Mouse (Mus musculus) frontal cortex, postnatal 25 days (tissue): ENCODE data around the gene Ffar3.

Experiments
- DNase-seq, 2 experiments: peaks; one replicate each; pipeline ENCODE4 v3.0.0; 2022; ENCODE audit warnings: low spot score in 2 of 2

The Ffar3 gene

DNA sequence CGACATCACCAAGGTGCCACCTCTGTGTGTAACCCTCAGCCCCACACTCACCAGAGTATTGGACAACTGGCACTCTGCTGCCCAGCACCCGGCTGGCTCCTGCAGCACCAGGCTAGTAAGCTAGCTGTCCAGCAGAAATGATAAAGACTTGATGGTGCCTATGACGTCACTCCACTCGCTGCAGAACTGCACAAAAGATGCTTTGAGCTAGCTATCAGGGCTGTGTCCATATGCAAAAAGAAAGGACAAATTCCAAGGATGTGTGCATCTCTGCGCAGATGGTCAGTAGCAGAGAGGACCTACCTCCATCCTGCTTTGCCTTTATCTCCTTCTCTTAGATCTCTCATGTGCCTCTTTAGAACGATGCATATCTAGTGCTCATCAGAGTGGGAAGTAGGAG is at the start of gene Ffar3:
Gene Ffar3 (minus strand): TSS at position 101 of the 400 bp plus-strand sequence.
- no peak for DNase-seq

DNA sequence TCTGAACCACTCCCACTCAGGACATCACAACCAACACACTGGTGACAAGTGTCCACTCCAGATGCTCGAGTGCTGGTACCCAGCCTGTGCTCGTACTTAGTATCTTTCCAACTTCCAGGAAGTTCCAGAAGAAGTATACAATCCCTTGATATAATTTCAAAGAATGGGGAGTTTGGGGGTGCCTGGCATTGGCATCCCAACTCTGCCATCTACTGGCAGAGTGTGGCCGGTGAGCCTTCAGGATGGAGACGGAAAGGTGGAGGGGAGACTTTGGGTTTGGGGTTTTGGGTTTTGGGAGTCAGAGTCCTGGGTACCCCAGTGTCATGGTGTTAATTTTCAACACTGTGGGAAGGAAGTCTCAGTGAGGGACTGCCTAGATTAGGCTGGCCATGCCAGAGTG is 48.1 kb upstream of the Ffar3 start:
- no peak for DNase-seq

DNA sequence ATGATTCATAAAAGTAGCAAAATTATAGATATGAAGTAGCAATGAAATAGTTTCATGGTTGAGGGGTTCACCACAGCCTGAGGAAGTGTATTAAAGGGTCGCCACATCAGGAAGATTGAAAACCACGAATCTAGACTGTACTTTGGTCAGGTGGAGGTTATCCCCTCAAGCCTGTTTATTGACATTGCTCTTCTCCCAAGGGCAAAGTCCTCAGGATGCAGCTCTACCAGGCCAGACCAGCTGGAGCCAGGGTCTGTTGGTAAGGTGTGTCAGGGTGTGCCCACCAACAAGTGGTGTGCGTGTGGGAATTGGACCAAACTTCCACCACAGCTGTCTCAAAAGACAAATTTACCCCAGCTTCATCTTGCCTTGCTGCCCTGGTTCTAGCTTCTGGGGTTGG is 39.2 kb upstream of the Ffar3 start:
- no peak for DNase-seq

DNA sequence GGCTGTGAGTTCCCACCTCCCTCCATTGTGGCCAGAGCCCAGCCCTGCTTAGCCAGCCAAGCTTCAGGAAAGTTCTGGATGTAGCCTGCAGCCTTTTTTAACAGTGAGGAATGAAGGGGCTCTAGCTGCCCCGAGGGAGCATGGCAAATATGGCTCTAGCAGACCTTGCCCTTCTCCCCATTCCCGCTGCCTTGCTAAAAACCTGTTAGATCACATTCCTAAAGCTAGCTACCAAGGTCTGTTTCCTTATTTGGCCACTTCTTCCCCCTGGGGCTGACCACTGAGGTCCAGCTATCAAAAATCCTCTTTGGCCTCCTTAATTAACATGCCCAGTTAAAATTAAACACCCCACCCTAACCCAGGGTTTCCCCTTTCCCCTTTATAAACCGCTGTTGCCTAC is 36.5 kb upstream of the Ffar3 start:
- no peak for DNase-seq

DNA sequence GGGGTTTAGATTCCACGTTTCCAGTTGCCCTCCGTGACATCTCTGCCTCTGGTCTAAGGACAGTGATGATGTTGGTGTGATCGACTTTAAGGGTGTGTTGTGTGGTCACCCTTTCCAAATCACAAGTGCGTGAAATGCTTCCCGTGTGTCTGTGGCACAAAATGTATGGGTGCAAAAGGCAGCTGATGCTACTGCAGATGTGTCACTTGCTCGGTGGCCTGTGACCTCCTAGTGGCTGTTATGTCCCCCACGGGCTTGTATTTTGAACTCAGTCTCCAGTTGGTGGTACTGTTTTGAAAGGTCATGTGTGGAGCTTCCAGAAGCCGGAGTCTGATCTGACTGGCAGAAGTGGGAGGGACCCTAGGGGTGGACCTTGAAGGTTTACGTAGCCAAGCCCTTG is 35.8 kb upstream of the Ffar3 start:
- DNase-seq, result no peak

DNA sequence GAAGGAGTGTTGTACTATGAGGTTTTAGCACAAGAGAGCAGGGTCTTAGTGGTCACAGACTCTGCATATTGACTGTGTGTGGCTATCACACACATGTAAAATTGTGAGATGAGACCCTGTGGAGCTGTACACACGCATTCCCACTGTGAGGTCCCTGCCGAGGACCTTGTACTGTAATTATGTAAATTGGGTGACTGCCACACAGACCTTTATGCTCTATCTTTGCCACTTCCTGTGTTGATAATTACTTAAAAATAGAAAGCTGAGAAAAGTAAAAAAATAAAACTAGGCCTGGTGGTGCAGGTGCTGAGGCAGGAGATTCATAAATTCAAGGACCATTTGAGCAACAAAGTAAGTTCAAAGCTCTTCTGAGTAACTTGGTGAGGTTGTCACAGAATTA is 34.7 kb upstream of the Ffar3 start:
- DNase-seq, result no peak

DNA sequence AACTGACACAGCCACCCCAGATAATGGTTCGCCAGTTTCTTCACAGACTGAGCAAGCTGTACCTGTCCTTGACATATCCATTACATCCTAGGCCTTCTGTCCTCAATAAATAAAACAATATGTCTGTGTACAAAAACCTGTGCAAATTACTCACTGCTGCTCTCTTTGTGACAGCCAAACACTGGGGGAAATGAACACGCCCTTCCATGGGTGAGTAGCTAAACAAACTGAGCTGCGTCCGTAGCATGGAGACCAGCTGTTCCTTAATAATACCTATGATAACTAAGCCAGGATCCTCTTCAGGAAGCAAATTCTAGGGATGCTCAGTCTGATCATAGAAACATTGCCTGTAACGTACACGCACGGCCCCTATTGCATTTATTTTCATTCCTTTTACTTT is 32.8 kb upstream of the Ffar3 start:
- DNase-seq, result no peak

DNA sequence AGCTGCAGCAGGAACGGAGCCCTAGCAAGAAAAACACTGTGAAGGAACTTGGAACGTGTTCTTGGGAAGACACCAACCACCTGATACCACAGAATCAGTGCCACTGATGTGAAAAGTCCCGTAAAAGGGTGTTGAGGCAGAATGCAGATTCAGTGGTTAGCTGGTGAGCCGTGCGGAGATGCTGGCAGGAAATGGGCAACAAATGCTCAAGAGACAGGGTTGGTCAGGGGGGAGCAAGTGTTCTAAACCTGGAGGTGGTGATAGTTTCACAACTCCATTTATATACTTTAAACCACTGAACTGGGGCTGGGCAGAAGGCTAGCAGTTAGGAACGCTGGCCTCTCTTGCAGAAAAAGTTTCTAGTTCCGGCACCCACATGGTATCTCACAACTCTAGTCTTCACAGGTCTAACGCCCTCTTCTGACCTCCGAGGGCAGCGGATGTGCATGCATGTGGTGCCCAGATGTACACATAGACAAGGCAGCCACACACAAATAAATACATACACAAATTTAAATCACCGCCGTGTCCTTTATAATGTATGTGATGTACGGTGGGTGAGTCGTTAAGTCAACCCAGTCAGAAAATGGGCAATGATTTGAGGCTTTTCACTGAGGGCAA is 31.7 kb upstream of the Ffar3 start:
- DNase-seq, result no peak

DNA sequence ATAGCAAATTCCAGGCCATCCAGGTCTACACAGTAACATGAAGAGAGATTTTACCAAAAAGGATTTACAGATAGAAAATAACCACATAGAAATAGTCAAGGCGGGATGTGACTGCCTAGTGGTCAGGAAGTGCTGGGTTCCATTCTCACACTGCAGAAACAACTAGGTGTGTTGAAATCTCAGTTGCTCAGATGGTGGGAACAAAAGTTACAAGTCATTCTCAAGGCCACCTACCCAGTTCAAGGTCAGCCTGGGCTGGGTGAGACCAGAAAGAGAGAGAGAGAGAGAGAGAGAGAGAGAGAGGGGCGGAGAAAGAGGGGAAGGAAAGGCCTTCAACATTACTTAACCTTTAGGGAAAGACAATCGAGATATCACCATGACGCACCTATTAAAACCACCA is 30.9 kb upstream of the Ffar3 start:
- no peak for DNase-seq

DNA sequence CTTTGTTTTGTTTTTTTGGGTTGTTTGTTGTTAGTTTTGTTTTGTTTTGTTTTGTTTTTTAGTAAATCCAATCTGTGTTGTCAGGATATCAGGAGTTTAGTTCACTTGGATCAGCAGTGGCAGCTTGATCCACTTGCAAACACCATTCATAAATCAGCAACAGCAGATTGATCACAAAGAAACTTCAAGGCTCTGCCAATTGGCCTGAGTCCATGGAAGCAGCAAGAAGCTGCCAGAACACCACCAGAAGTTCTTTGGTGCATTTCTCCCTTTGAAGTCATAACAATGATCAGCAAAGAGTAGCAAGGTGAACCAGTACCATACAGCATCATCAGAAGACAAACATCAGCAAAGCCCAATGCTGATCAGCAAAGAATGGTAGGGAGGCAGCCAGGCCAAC is 28.1 kb upstream of the Ffar3 start:
- DNase-seq, result no peak

DNA sequence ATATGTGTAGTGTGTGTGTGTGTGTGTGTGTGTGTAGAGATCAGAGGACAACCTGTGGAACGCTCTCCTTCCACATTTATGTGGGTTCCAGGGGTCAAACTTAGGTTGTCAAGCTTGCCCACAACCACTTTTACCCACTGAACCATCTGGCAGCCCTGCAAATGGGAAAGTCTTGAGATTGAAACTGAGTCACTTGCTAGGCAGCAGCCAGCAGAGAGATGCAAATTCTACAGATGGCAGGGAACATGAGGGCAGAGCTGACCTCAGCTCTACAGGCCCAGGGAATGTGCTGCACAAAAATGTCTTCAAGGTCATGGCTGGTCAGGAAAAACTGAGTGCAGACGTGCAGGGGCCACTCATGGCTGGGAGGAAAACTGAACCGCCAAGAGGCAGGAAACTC is 25.4 kb upstream of the Ffar3 start:
- no peak for DNase-seq

DNA sequence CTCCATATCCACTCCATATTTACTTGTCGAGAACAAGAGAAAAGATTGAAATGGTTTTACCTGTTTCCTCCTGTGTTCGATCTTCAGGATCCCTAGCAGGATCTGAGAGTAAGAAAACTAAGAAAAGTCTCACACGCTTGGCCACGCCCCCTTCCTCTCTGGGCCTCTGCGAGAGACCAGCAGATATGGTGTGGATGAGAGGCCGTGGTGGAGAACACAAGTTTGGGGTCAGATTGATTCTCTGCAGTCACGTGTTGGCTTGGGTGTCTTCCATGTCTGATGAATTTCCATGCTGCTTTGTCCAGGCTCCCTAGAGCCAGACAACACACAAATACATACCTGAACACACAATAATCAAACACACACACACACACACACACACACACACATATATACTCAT is 24.2 kb upstream of the Ffar3 start, which contains the start of gene Cd22:
Gene Cd22 (minus strand): TSS at position 167 of the 400 bp plus-strand sequence.
- DNase-seq, result no peak

DNA sequence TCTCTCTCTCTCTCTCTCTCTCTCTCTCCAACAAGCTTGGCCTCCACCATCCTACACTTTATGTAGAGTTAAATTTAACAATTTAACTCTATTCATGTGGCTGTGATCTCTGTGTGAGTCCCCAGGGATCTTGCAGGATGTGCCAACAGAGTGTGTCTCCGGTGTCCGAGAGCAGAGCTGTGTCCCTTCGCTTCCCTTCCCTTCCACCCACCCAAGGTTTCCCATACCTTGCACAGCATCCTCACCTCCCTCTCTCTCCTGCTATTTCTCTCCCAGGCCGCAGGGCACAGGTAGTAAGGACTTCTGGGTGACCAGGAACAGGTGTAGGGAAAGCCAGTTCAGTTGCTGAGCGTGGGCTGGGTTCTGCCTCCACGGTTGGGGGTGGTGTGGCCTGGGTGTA is 23.0 kb upstream of the Ffar3 start:
- DNase-seq, result no peak

DNA sequence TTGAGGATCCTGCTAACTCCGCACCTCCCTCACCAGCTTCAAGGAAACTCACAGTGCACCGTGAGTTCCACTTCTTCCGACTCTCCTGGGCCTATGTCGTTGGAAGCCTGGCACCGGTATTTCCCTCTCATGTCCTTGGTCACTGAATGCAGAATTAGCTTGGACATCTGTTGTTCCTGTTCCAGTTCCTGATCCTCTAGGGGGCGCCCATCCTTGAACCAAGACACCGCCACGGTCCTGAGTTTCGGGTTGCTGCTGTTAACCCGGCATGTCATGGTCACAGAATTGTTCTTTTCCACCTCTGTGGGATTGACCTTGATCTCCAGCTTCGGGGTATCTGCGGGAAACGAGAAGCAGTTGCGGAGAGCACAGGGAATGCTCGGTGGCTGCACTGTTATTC is 17.1 kb upstream of the Ffar3 start:
- peak; percentile 51 to 65 for DNase-seq

DNA sequence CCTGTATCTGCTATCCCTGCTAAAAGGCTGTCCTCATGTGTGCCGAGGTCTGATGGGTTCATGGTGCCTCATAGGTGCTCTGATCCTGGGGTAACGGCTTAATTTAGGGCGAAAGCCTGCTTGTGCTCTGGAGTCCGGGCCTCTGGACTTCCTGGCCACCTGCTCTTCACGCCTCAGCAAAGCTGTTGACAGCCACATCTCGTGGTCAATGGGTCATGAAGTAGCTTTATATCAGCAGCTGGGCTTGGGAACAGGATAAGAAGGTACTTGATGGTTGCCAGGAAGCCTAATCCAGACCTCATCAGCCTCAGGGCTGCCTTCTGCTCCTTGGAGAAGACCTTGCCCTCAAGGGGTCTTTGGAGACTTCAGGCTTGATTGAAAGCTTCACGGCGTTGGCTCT is 7.4 kb upstream of the Ffar3 start:
- DNase-seq, result no peak

DNA sequence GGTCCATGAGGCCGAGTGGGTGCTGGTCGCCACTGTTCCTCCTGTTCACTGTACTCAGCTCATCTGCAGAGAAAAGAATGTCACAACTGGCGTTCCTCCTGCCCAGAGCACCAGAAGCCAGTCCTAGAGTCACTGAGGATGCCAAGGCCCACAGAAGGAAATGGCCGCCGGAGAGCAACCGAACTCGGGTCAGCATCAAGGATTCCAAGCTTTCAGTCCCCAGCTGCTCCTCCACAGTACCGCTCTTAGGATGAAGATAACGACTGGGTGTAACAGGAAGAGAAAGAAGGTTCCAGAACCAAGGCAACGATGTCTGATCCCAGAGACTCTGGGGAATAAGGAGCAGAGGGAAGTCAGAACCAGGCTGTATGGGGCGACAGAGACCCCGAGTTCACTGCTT is 5.5 kb upstream of the Ffar3 start, which contains the start of gene Ffar1:
Gene Ffar1 (minus strand): TSS at position 101 of the 400 bp plus-strand sequence.
- no peak for DNase-seq

DNA sequence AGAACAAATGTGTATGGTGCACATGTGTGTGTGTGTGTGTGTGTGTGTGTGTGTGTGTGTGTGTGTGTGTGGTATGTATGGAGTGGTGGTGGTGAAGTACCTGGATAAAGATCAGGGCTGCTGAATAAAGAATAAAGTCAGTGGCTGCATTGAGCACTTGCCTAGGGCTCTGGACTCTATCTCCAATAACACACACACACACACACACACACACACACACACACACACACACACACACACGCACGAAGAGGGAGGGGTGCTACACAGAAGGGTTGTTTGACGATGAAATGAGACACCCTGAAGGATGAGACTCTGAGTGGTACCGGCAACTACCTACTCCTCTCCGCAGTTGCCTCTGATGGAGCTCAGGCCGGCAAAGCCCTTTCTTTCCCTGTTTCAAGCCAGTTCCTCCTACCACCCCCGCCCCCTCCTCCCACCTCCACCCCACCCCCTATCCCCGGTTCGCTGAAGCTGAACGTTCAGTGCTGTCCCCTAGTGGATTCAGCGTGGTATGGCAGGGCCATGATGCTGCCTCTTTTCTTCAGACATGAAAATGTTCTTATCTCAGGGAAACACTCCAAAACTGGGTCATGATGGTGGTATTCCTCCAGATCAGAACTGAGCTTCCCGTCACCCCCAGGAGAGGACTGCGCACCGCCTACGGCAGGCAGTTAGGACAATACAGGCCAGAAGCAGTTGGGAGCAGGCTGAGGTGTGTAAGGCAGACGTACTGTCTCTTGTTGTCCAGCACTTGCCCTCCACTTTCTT is 3.8 kb upstream of the Ffar3 start:
- DNase-seq, result peak; percentile 27 to 43

DNA sequence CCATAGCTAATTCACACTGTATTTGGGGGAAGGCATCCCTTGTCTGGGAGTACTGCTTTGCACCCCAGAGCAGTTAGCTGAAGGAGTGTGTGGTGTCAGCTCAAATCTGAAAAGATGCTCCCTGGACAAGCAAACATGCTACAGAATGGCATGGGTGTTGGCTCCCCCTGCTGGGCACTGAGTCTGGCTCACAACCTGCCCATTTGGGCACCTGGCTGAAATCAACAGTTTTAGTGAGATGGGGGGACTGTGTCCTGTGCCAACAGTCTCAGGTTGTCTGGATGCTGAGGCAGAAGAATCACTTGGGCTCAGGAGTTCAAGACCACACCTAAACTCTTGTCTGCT is 3.3 kb upstream of the Ffar3 start:
- DNase-seq, result peak; percentile 71

DNA sequence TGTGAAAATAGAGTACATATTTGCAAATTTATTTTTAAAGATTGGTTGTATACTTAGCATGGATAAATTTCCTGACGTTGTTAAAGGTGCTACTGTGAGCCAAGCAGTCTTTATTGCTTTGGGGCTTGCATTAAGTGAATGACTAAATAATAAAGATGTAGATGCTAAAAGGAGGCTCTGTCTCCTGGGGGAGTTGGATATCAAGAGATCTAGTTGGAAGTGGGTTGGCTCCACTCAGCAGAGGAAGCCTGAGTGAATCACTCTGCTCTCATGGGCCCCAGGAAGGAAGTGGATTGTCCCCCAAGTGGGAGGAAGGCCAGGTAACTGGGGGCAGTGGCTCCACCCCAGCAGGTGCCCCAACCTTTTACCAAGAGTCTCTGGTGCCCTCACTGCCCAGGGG is 1.8 kb upstream of the Ffar3 start:
- no peak for DNase-seq

DNA sequence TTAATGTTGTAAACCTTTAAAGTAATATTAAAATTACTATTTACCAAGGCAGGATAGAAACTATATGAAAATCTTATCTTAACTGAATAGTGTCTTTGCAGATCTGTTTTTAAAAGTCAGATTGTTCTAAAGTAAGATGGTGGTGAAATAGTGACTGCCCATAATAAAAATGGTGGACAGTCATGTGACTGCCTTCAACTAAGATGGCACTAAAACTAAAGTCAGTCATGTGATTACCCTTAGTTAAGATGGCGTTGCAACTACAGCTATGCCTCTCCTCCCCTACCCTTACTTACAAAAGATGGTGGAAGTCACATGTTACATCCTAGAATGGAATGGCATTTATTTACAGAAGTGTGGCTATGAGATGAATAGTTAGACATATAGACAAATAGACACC is 4.6 kb downstream of the Ffar3 start:
- DNase-seq, result no peak

DNA sequence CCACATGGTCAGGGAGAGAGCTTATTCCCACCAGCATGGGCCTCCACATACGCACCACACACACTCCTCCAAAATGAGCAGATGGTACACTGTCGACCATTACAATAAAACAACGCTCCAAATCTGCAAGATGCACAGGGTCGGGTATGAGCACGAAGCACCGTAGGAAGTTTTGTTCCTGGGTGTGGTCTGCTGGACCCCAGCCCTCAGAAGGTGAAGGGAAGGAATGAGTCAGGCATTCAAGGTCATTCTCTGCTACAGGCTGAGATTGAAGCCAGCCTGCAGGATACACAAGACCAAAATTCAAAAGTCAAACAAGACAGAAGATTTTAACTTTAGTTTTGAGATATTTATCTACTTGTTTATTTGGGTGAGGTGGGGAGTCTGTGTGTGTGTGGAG is 8.0 kb downstream of the Ffar3 start:
- DNase-seq, result no peak

DNA sequence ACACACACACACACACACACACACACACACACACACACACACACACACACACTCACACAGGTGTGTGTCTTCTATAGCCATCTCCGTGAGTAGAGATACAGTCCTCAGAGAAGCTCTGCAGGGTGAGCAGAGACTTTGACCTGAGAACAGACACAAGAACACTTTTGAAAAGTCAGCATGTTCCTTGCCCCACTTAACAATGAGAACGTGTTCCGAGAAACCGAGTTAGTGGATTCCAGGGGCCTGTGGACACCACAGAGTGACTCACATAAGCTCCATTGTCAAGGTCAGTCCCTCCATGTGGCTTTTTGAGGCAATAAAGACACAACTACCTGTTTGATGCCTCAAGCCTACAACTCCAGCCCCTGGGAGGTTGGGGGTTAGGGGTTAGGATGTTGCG is 8.6 kb downstream of the Ffar3 start:
- no peak for DNase-seq

DNA sequence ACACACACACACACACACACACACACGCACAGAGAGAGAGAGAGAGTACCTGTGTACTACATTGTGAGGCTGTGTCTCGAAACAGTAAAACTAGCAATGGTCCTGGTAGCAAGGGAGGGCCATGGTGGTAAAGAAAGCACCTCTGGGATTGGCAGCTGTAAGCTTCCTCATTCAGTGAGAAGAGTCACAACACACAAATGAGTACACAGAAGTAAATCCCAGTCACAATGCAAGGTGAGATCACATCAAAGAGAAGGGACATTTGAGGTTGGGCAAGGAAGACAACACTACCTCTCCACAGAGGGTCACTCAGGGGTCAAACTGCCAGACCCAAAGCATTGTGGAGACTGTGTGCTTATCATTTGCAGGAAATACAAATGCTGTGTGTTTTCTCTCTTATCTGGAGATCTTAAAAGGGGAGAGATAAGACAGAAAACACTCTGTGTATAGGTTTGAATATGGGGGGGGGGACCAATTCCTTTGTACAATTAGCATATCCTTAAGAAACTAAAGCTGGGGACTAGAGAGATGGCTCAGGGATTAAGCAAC is 9.4 kb downstream of the Ffar3 start:
- no peak for DNase-seq
